Mouse (Mus musculus): ENCODE data around the gene Apbb2.

DNA sequence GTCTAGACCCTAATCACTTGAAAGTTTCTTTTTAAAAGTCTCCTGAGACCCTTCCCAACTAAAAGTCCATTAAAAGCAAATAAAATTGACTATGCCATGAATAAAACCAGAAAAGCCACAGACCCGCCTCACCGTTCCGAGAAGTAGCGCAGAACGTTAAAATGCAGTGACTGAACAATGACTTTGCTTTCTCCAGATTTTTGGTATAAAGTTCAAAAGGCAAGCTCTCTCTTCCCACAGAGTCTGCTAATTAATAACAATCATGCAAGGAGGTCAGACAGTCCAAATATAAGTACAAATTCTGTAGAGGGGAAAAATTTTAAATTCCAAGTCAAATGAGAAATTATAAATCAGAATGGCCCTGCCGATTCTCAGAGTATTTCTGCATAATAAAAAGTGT lies 103.9 kb downstream of the Apbb2 start:
- TF ChIP-seq CTCF (IDR thresholded peaks at IDR 0.05; ENCODE audit: control insufficient read depth, insufficient read depth, insufficient replicate concordance, low read depth, low read length), result no peak
- no peak for TF ChIP-seq POLR2A (IDR thresholded peaks at IDR 0.05; ENCODE audit: control insufficient read depth, low read depth, low read length)
